Mouse (Mus musculus) heart, adult 2 months (tissue): ENCODE data around the gene Trove2.

ENCODE experiments used
- EP300 ChIP-seq: fragments of 200-500 bp; IDR thresholded peaks from 2 replicates; pipeline ENCODE4 v1.6.1; 2011; ENCODE audit warnings: low read depth, low read length, control low read depth; ENCODE audit not compliant: insufficient read depth
- POLR2A ChIP-seq: fragments of 200-500 bp; IDR thresholded peaks from 2 replicates; pipeline ENCODE4 v1.6.1; 2011; ENCODE audit warnings: mild to moderate bottlenecking, low read depth, low read length, control low read depth; ENCODE audit not compliant: insufficient read depth

- TF ChIP-seq POLR2A (0 out of 2 replicates have a peak, but pooled peaks have one; percentile 51), EP300 (no peak)
Measured at GRCm38 (mm10) chr1:143739361-143740350, 37.2 kb downstream of the Trove2 start.
